ENCODE assay signal across 7 mouse cellular contexts in genomic region chr4:25280938-25281670, GRCm38 (mm10). TPM values are rescaled to one million over a fixed set of nuclear protein-coding genes. Genes with fewer than 3 reads are reported as not detected.
DNase-seq lines count a peak whose midpoint lies in the region; ATAC-seq lines count a peak whose summit lies in the region.

No protein-coding gene starts in this region.

- no peaks in the 10 kb centered on the region for H3K9me3 ChIP-seq in neural tube, embryonic 11.5 days (ENCODE audit: control insufficient read depth, low read length)
- H3K9me3 ChIP-seq in embryonic facial prominence, embryonic 10.5 days: no peaks in the 10 kb centered on the region
- H3K9me3 ChIP-seq in midbrain, embryonic 15.5 days: no peaks in the 10 kb centered on the region

- peak; percentile 12 for DNase-seq in neural tube, embryonic 11.5 days (ENCODE audit: low spot score)
- DNase-seq in neural tube, embryonic 10.5 days (ENCODE audit: extremely low spot score, low spot score): no peak
- no peak for DNase-seq in embryonic facial prominence, embryonic 10.5 days (ENCODE audit: low spot score)
- peak; percentile 31 for DNase-seq in hindlimb bud, embryonic 11.5 days (ENCODE audit: extremely low spot score, low read depth, low spot score)
- DNase-seq in cerebellum, postnatal 36 days: no peak
- no peak for DNase-seq in adrenal gland, adult 18-20 months (ENCODE audit: low spot score in 2 of 2)

- ATAC-seq in neural tube, embryonic 11.5 days (ENCODE audit: insufficient read depth, low FRiP score, low TSS enrichment): peak; percentile 87
- peak; percentile 95 for ATAC-seq in midbrain, embryonic 15.5 days (replicated peaks)

- H3K27ac ChIP-seq in neural tube, embryonic 11.5 days (ENCODE audit: low read depth, low read length): peak overlapping the region; percentile 93
- H3K27ac ChIP-seq in embryonic facial prominence, embryonic 10.5 days (replicated peaks): peak overlapping the region; percentile 99
- peak overlapping the region; percentile 97 for H3K27ac ChIP-seq in midbrain, embryonic 15.5 days

- H3K4me1 ChIP-seq in neural tube, embryonic 11.5 days (ENCODE audit: control insufficient read depth, insufficient read depth, low read length): 0 out of 2 replicates have a peak, but pooled peaks cover 3% of the 10 kb centered on the region
- H3K4me1 ChIP-seq in embryonic facial prominence, embryonic 10.5 days: peaks cover 5% of the 10 kb centered on the region
- H3K4me1 ChIP-seq in midbrain, embryonic 15.5 days: peaks cover 12% of the 10 kb centered on the region

- no peaks in the 10 kb centered on the region for H3K27me3 ChIP-seq in neural tube, embryonic 11.5 days (ENCODE audit: control insufficient read depth, insufficient read depth, low read length)
- H3K27me3 ChIP-seq in embryonic facial prominence, embryonic 10.5 days (replicated peaks; ENCODE audit: low read depth, poor library complexity, severe bottlenecking): no peaks in the 10 kb centered on the region
- no peaks in the 10 kb centered on the region for H3K27me3 ChIP-seq in midbrain, embryonic 15.5 days (replicated peaks)

- no peaks in the 10 kb centered on the region for H3K36me3 ChIP-seq in neural tube, embryonic 11.5 days (ENCODE audit: control insufficient read depth, insufficient read depth, low read length)
- peaks cover 36% of the 10 kb centered on the region for H3K36me3 ChIP-seq in embryonic facial prominence, embryonic 10.5 days (replicated peaks)
- peaks cover 12% of the 10 kb centered on the region; the same call in 1 of the 2 replicates for H3K36me3 ChIP-seq in midbrain, embryonic 15.5 days (replicated peaks)

- H3K9ac ChIP-seq in neural tube, embryonic 11.5 days (ENCODE audit: low read length): peak overlapping the region; percentile 77
- H3K9ac ChIP-seq in midbrain, embryonic 15.5 days: peak overlapping the region; percentile 72

- peak overlapping the region; percentile 72 for H3K4me3 ChIP-seq in neural tube, embryonic 11.5 days (ENCODE audit: low read depth, low read length)
- H3K4me3 ChIP-seq in embryonic facial prominence, embryonic 10.5 days: peak overlapping the region; percentile 86
- H3K4me3 ChIP-seq in midbrain, embryonic 15.5 days: peak overlapping the region; percentile 65

- 3% methylated on average over 32 of the region's 32 CpGs for WGBS in neural tube, embryonic 11.5 days
- 2% methylated on average over 32 of the region's 32 CpGs for WGBS in embryonic facial prominence, embryonic 10.5 days
- under 1% methylated on average over 32 of the region's 32 CpGs for WGBS in midbrain, embryonic 15.5 days

- peak overlapping the region; percentile 55 for H3K4me2 ChIP-seq in neural tube, embryonic 11.5 days (ENCODE audit: low read depth)
- H3K4me2 ChIP-seq in midbrain, embryonic 15.5 days: peak overlapping the region; percentile 58

RNA-seq across cellular contexts. Expression of gene Ufl1, which starts 0.5 kb away (rescaled TPM):
- polyA plus RNA-seq in neural tube, embryonic 11.5 days (2014; fragmentation: Nextera tagmentation; extraction: Ambion mirVana): 33.2 and 39.1 TPM in 2 replicates
- polyA plus RNA-seq in embryonic facial prominence, embryonic 10.5 days (2016; fragmentation: Nextera tagmentation; extraction: Ambion mirVana): 33.6 and 36.1 TPM in 2 replicates
- polyA plus RNA-seq in midbrain, embryonic 15.5 days (2015; fragmentation: Nextera tagmentation; extraction: Ambion mirVana): 40.6 and 41.4 TPM in 2 replicates
- 10 to 100 TPM; 25.2 to 28.7 TPM for total RNA-seq in adrenal gland, adult 18-20 months (2021)

RNA-seq across cellular contexts. Expression of gene Fhl5, which starts 38.4 kb away (rescaled TPM):
- not detected in 2 replicates for polyA plus RNA-seq in neural tube, embryonic 11.5 days (2014; fragmentation: Nextera tagmentation; extraction: Ambion mirVana)
- not detected in 2 replicates for polyA plus RNA-seq in embryonic facial prominence, embryonic 10.5 days (2016; fragmentation: Nextera tagmentation; extraction: Ambion mirVana)
- 0.26 TPM in 1 of 2 replicates, not detected in the other for polyA plus RNA-seq in midbrain, embryonic 15.5 days (2015; fragmentation: Nextera tagmentation; extraction: Ambion mirVana)
- total RNA-seq in adrenal gland, adult 18-20 months (2021): 1 to 10 TPM in 1 of 2 experiments, under 1 TPM in 1; 0.83 to 1.3 TPM

Comparison
In these comparisons a context has a peak if more than half of its experiments do, and no peak if none do; other contexts are left out.
1. DNase-seq: peak in neural tube, embryonic 11.5 days (single experiment) and hindlimb bud, embryonic 11.5 days (single experiment); none in neural tube, embryonic 10.5 days (single experiment), embryonic facial prominence, embryonic 10.5 days (single experiment), cerebellum, postnatal 36 days (0 of 2) and adrenal gland, adult 18-20 months (0 of 2).
2. Peak in every context shown above with its lines, with median percentiles within 50 percentile points of each other: H3K27ac ChIP-seq and H3K4me3 ChIP-seq.